Mouse (Mus musculus) megakaryocyte, embryonic 14.5 days (primary cell): ENCODE measurements around the gene Ndufv2.

Experiments used
- FLI1 ChIP-seq: IDR thresholded peaks from 2 replicates; pipeline ENCODE4 v1.6.1; 2012; ENCODE audit warnings: low read length, inconsistent platforms, mixed read lengths
- GATA1 ChIP-seq: IDR thresholded peaks from 3 replicates; pipeline ENCODE4 v1.6.1; 2012; ENCODE audit warnings: mixed read lengths, low read length, inconsistent platforms, borderline replicate concordance

DNA sequence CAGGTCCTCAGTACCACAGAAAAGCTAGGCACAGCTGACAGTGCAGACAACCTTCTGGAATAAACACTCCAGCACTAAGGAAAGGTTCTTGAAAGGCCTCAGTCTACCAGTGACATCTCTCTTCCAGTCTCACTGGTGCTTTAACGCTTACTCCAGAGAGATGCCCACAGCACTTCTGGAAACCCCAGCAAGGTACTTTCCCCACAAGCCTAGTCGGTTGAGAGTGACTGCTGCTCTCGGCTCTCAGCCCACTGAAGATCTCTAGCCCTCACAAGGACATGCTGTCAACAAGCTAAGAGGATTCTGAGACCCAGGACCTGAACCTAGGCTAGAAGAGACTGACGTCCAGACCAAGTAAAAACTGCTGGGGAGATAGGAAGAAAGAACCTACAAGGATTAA lies 36.2 kb downstream of the Ndufv2 start:
- TF ChIP-seq GATA1 (no peak), FLI1 (no peak)
